In the genomic region with DNA sequence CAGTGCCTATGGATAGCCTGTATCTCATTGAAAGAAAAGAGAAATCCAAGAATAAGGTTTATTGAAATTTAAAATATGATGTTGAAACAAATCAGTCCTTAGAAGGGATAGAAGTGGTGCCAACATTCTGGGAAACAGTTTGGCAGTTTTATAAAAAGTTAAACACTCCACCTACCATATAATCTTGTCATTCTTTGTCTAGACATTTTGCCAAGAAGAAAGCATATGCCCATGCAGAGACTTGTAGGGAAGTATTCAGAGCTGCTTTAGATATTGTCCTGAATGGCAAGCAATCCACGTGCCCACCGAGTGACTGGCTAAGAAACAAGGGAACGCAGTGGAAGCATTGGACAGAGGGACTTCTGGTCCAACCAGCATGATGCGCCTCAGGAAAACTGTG, we compare ENCODE assay signal across 14 mouse cellular contexts. TPM values are rescaled to one million over a fixed set of nuclear protein-coding genes. Genes with fewer than 3 reads are reported as not detected.
"Had no signal": no experiment of that assay in that cellular context is flagged by ENCODE, and none has a peak within 500 bp of the region (broad histone marks: within the 10 kb centered on the region; RNA-seq: fewer than 3 reads in every experiment).

No protein-coding gene starts in this region.

- DNase-seq: kidney, adult 2 months; kidney, postnatal 25 days; left cerebral cortex, postnatal 4 days; liver, postnatal 0 days; lung, embryonic 14.5 days; retina, postnatal 1 day; thymus, adult 2 months; thymus, postnatal 14 days; thymus, postnatal 4 days had no signal

- ATAC-seq: intestine, postnatal 0 days; liver, postnatal 0 days; lung, postnatal 0 days; midbrain, embryonic 16.5 days had no signal

RNA-seq across cellular contexts. Expression of a gene that starts 12.0 kb away (rescaled TPM):
- total RNA-seq: megakaryocyte, adult 5-6 weeks; monocyte, adult 5-6 weeks had no signal
